Mouse (Mus musculus): Measurements from ENCODE around the gene Dact2. TPM values are rescaled to one million over a fixed set of nuclear protein-coding genes. Genes with fewer than 3 reads are reported as not detected.

The Dact2 gene
- polyA plus RNA-seq, 1 experiment from 2014 or later: 2.4 TPM

DNA sequence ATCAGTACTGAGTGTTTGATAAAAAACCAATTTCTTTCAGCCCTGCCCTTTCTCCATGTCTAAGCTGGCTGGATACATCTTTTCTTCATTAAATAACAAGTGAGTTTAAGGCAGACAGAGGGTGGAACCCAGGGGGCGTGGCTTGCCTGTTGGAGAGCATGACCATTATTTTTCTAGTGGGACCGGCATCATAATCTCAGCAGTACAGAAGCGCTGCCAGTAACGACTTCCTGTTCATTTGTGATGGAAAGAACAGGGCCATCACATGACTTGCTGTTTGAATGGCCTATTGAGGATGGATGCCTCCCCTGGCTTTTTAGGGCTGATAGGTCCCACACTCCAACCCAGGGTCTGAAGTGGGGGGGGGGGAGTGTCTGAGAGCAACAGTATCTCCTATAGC is 4.5 kb downstream of the Dact2 start:
- H3K9me3 ChIP-seq (ENCODE audit: control insufficient read depth, low read length): no peaks in the 10 kb centered on the region
- no peak overlapping the region for H3K4me2 ChIP-seq (ENCODE audit: low read length)
- H3K27me3 ChIP-seq (ENCODE audit: control insufficient read depth, insufficient read depth, low read length): peaks cover 32% of the 10 kb centered on the region
- H3K9ac ChIP-seq (ENCODE audit: low read length): no peak overlapping the region
- no peak overlapping the region for H3K4me3 ChIP-seq (ENCODE audit: control insufficient read depth in 1 of 2, insufficient read depth in 1 of 2, low read depth in 1 of 2, low read length in 2 of 2)
- H3K27ac ChIP-seq (replicated peaks in 1 of 2; ENCODE audit: control insufficient read depth in 1 of 2, insufficient read depth in 1 of 2, low read depth in 2 of 2, low read length in 2 of 2): no peak overlapping the region
- WGBS: 45% methylated on average over 4 of the region's 4 CpGs
- ATAC-seq (ENCODE audit: insufficient number of reproducible peaks, insufficient read depth, low FRiP score, low read depth): no peak
- peaks cover 15% of the 10 kb centered on the region; the same call in 1 of the 2 replicates for H3K36me3 ChIP-seq (ENCODE audit: control insufficient read depth, insufficient read depth, low read length)
- H3K4me1 ChIP-seq (ENCODE audit: control insufficient read depth in 2 of 2, insufficient read depth in 2 of 2, low read length in 2 of 2): peaks cover 12 to 16% of the 10 kb centered on the region in 2 experiments

DNA sequence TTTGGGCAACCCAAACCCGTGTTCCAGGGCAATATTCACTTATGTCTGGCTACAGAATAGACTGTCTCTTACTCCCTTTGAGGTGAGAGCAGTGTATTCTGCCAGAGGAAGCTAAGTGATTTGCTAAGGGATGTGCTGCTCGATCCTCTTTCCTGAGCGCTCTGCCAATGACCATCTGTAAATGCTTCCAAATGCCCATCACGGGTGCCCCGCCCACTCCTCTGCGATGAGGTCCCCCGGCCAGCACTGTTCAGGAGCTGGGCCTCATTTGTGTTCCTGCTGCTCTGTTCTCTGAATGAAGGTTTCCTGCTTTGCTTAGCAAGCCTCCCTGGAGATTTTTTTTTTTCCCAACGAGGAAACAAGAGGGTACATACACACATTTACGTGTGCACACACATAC is 11.2 kb downstream of the Dact2 start:
- H3K36me3 ChIP-seq (ENCODE audit: control insufficient read depth, insufficient read depth, low read length): peaks cover 15% of the 10 kb centered on the region; the same call in 1 of the 2 replicates
- no peak overlapping the region for H3K4me2 ChIP-seq (ENCODE audit: low read length)
- H3K27ac ChIP-seq (replicated peaks in 1 of 2; ENCODE audit: control insufficient read depth in 1 of 2, insufficient read depth in 1 of 2, low read depth in 2 of 2, low read length in 2 of 2): no peak overlapping the region
- no peaks in the 10 kb centered on the region for H3K9me3 ChIP-seq (ENCODE audit: control insufficient read depth, low read length)
- no peak for ATAC-seq (ENCODE audit: insufficient number of reproducible peaks, insufficient read depth, low FRiP score, low read depth)
- no peak overlapping the region for H3K9ac ChIP-seq (ENCODE audit: low read length)
- peaks cover 7% of the 10 kb centered on the region for H3K27me3 ChIP-seq (ENCODE audit: control insufficient read depth, insufficient read depth, low read length)
- no peak overlapping the region for H3K4me3 ChIP-seq (ENCODE audit: control insufficient read depth in 1 of 2, insufficient read depth in 1 of 2, low read depth in 1 of 2, low read length in 2 of 2)
- H3K4me1 ChIP-seq (ENCODE audit: control insufficient read depth in 2 of 2, insufficient read depth in 2 of 2, low read length in 2 of 2): 0 out of 4 replicates have a peak, but pooled peaks cover 0 to 4% of the 10 kb centered on the region in 2 experiments
- 73% methylated on average over 9 of the region's 9 CpGs for WGBS

DNA sequence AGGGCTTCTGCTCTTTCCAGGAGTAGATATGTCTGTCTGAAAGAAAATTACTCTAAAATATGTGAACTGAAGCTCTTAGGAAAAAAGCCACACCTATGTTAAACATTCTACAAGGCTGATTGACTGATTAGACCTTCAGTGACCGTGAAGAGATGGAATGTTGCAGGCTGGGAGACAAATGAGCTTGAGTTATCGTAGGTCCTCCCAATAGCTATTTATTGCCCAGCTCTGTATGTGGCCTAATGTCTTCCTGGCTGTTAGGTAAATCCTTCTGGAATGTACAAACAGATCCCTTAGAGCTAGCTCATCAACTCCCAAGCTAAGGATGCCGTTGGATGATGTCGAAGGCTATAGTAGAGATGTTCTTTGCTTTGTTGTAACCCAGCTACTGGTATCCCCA is 11.7 kb downstream of the Dact2 start:
- H3K27ac ChIP-seq (replicated peaks in 1 of 2; ENCODE audit: control insufficient read depth in 1 of 2, insufficient read depth in 1 of 2, low read depth in 2 of 2, low read length in 2 of 2): no peak overlapping the region
- H3K36me3 ChIP-seq (ENCODE audit: control insufficient read depth, insufficient read depth, low read length): peaks cover 14% of the 10 kb centered on the region; the same call in 1 of the 2 replicates
- H3K4me3 ChIP-seq (ENCODE audit: control insufficient read depth in 1 of 2, insufficient read depth in 1 of 2, low read depth in 1 of 2, low read length in 2 of 2): no peak overlapping the region
- no peak overlapping the region for H3K9ac ChIP-seq (ENCODE audit: low read length)
- ATAC-seq (ENCODE audit: insufficient number of reproducible peaks, insufficient read depth, low FRiP score, low read depth): no peak
- peaks cover 12% of the 10 kb centered on the region for H3K27me3 ChIP-seq (ENCODE audit: control insufficient read depth, insufficient read depth, low read length)
- H3K9me3 ChIP-seq (ENCODE audit: control insufficient read depth, low read length): no peaks in the 10 kb centered on the region
- H3K4me1 ChIP-seq (ENCODE audit: control insufficient read depth in 2 of 2, insufficient read depth in 2 of 2, low read length in 2 of 2): 0 out of 4 replicates have a peak, but pooled peaks cover 0 to 4% of the 10 kb centered on the region in 2 experiments
- 62% methylated on average over 4 of the region's 4 CpGs for WGBS
- H3K4me2 ChIP-seq (ENCODE audit: low read length): no peak overlapping the region

DNA sequence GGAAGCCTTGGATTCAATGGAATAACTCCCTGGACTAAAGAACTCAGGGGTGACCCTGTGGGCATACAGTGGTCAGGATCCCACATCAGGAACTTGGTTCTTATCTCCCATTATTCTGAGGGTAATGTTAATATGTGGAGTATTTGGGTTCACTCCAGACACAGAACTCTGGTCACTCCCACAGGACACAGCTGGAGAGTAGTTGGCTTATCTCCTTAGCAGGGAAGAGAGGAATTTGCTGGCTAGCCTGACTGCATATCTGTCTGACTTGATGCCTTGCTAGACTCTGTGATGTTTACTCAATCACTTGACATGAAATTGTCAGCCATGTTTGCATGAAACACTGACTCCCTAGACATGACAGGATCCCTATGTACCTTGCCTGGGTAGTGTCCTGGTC is 15.6 kb downstream of the Dact2 start:
- peak; percentile 18; the same call in 1 of the 2 replicates for ATAC-seq (ENCODE audit: insufficient number of reproducible peaks, insufficient read depth, low FRiP score, low read depth)
- Histone ChIP-seq H3K9me3 (ENCODE audit: control insufficient read depth, low read length) (no peaks in the 10 kb centered on the region), H3K27me3 (ENCODE audit: control insufficient read depth, insufficient read depth, low read length) (peaks cover 12% of the 10 kb centered on the region), H3K9ac (ENCODE audit: low read length) (no peak overlapping the region), H3K4me2 (ENCODE audit: low read length) (no peak overlapping the region), H3K36me3 (ENCODE audit: control insufficient read depth, insufficient read depth, low read length) (no peaks in the 10 kb centered on the region), H3K27ac (replicated peaks in 1 of 2; ENCODE audit: control insufficient read depth in 1 of 2, insufficient read depth in 1 of 2, low read depth in 2 of 2, low read length in 2 of 2) (no peak overlapping the region), H3K4me1 (ENCODE audit: control insufficient read depth in 2 of 2, insufficient read depth in 2 of 2, low read length in 2 of 2) (peaks cover 3 to 4% of the 10 kb centered on the region in 2 experiments; a peak in 2 of 4 replicates), H3K4me3 (ENCODE audit: control insufficient read depth in 1 of 2, insufficient read depth in 1 of 2, low read depth in 1 of 2, low read length in 2 of 2) (no peak overlapping the region)

DNA sequence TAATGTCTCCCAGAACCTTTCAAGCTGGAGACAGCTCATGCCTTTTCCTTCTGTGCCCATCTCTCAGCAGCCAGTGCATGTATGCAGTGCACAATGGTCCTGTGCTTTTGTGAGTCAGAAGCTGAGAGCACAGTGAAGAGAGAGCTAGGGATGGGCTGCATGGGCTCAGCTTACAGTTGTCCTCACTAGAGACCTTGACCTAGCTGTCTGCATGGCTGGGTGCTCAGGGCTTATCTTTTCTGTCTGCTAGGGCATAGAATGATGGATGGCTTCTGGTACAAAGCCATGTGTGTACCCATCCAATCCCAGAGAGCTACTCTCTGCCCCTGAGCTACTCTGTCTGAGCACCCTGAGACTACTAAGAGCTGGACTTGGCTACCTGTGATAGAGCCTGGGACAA is 17.0 kb downstream of the Dact2 start:
- Histone ChIP-seq H3K4me2 (ENCODE audit: low read length) (no peak overlapping the region), H3K27ac (replicated peaks in 1 of 2; ENCODE audit: control insufficient read depth in 1 of 2, insufficient read depth in 1 of 2, low read depth in 2 of 2, low read length in 2 of 2) (no peak overlapping the region), H3K4me1 (ENCODE audit: control insufficient read depth in 2 of 2, insufficient read depth in 2 of 2, low read length in 2 of 2) (peaks cover 3 to 4% of the 10 kb centered on the region in 2 experiments; a peak in 2 of 4 replicates), H3K4me3 (ENCODE audit: control insufficient read depth in 1 of 2, insufficient read depth in 1 of 2, low read depth in 1 of 2, low read length in 2 of 2) (no peak overlapping the region), H3K9me3 (ENCODE audit: control insufficient read depth, low read length) (no peaks in the 10 kb centered on the region), H3K9ac (ENCODE audit: low read length) (no peak overlapping the region; the same call in 1 of the 2 replicates), H3K27me3 (ENCODE audit: control insufficient read depth, insufficient read depth, low read length) (peaks cover 12% of the 10 kb centered on the region), H3K36me3 (ENCODE audit: control insufficient read depth, insufficient read depth, low read length) (no peaks in the 10 kb centered on the region)
- ATAC-seq (ENCODE audit: insufficient number of reproducible peaks, insufficient read depth, low FRiP score, low read depth): no peak

DNA sequence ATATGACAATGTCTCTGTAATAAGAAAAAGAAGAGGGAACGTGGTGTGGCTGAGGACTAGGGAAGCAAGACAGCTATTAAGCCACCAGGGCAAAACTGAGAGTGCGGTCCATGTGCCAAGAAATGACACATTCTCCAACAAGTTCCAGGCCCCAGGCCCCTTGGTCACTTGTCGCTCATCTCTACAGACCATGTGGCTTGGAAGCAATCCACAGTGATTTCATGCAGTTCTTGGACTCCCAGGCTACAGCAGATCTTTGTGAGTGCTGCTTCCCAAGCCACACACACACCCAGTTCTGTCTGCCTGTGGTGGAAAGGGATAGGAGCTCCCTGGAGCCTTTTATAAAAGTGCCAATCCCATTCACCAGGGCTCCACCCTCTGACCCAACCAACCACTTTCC is 17.9 kb downstream of the Dact2 start:
- Histone ChIP-seq H3K4me1 (ENCODE audit: control insufficient read depth in 2 of 2, insufficient read depth in 2 of 2, low read length in 2 of 2) (peaks cover 3 to 4% of the 10 kb centered on the region in 2 experiments; a peak in 2 of 4 replicates), H3K4me2 (ENCODE audit: low read length) (no peak overlapping the region), H3K36me3 (ENCODE audit: control insufficient read depth, insufficient read depth, low read length) (no peaks in the 10 kb centered on the region), H3K9ac (ENCODE audit: low read length) (no peak overlapping the region), H3K9me3 (ENCODE audit: control insufficient read depth, low read length) (no peaks in the 10 kb centered on the region), H3K4me3 (ENCODE audit: control insufficient read depth in 1 of 2, insufficient read depth in 1 of 2, low read depth in 1 of 2, low read length in 2 of 2) (no peak overlapping the region), H3K27ac (replicated peaks in 1 of 2; ENCODE audit: control insufficient read depth in 1 of 2, insufficient read depth in 1 of 2, low read depth in 2 of 2, low read length in 2 of 2) (no peak overlapping the region), H3K27me3 (ENCODE audit: control insufficient read depth, insufficient read depth, low read length) (peaks cover 9% of the 10 kb centered on the region)
- ATAC-seq (ENCODE audit: insufficient number of reproducible peaks, insufficient read depth, low FRiP score, low read depth): no peak
- WGBS: 65% methylated on average over 3 of the region's 3 CpGs

DNA sequence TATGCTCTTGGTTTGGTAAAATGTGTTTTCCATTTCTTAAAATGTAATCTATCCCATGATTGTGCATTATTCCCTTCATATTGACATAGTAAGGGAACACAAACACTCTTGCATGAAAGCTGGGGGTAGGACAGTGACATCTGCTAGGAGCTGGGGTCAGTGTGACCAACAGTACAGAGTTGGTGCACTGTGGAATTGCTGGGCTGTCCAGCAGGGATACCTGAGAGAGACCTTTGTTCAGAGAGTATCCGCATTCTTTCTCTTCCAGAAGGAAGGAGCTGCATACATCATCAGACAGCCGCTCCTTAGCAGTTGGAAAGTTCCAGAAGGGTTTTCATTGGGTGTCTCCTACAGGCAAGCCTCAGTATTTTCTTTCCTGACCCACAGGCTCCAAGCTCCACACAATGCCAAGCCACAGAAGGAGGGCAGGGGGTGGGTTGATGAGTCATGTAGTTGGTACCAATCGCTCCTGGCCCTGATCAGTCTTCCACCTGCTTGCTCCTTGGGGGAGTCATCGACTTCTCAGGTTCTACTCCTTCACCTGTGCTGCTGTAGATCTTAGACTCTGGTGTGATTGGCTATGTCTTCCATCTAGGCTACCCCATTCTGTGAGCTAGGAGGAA is 19.8 kb downstream of the Dact2 start:
- H3K9me3 ChIP-seq (ENCODE audit: control insufficient read depth, low read length): no peaks in the 10 kb centered on the region
- WGBS: 94% methylated on average over 4 of the region's 4 CpGs
- ATAC-seq (ENCODE audit: insufficient number of reproducible peaks, insufficient read depth, low FRiP score, low read depth): no peak
- peaks cover 3 to 4% of the 10 kb centered on the region in 2 experiments; a peak in 2 of 4 replicates for H3K4me1 ChIP-seq (ENCODE audit: control insufficient read depth in 2 of 2, insufficient read depth in 2 of 2, low read length in 2 of 2)
- H3K4me2 ChIP-seq (ENCODE audit: low read length): no peak overlapping the region
- H3K9ac ChIP-seq (ENCODE audit: low read length): no peak overlapping the region
- H3K36me3 ChIP-seq (ENCODE audit: control insufficient read depth, insufficient read depth, low read length): no peaks in the 10 kb centered on the region
- H3K27me3 ChIP-seq (ENCODE audit: control insufficient read depth, insufficient read depth, low read length): peaks cover 11% of the 10 kb centered on the region
- H3K4me3 ChIP-seq (ENCODE audit: control insufficient read depth in 1 of 2, insufficient read depth in 1 of 2, low read depth in 1 of 2, low read length in 2 of 2): no peak overlapping the region
- H3K27ac ChIP-seq (replicated peaks in 1 of 2; ENCODE audit: control insufficient read depth in 1 of 2, insufficient read depth in 1 of 2, low read depth in 2 of 2, low read length in 2 of 2): no peak overlapping the region

DNA sequence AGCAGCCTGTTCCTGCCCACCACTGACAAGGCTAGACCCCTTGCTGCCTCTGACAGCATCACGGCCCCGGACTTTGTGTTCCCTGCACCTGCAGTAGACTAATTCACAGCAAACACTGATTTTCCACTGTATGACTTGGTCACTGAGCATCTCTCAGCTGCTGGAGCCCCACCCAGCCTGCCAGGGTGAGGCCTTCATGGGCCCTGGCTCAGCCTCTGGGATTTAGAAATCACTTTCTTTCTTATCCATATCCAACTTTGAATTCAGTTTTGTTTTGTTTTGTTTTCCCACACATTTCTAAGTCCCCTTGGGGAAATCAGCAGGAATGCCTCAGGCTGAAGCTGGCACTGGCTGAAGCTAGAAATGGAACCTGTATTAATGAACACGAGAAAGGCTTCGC is 20.4 kb downstream of the Dact2 start:
- Histone ChIP-seq H3K4me2 (ENCODE audit: low read length) (no peak overlapping the region), H3K9ac (ENCODE audit: low read length) (no peak overlapping the region), H3K36me3 (ENCODE audit: control insufficient read depth, insufficient read depth, low read length) (no peaks in the 10 kb centered on the region), H3K4me1 (ENCODE audit: control insufficient read depth in 2 of 2, insufficient read depth in 2 of 2, low read length in 2 of 2) (peaks cover 5 to 6% of the 10 kb centered on the region in 2 experiments; a peak in 3 of 4 replicates), H3K27me3 (ENCODE audit: control insufficient read depth, insufficient read depth, low read length) (peaks cover 13% of the 10 kb centered on the region), H3K4me3 (ENCODE audit: control insufficient read depth in 1 of 2, insufficient read depth in 1 of 2, low read depth in 1 of 2, low read length in 2 of 2) (no peak overlapping the region), H3K27ac (replicated peaks in 1 of 2; ENCODE audit: control insufficient read depth in 1 of 2, insufficient read depth in 1 of 2, low read depth in 2 of 2, low read length in 2 of 2) (no peak overlapping the region), H3K9me3 (ENCODE audit: control insufficient read depth, low read length) (no peaks in the 10 kb centered on the region)
- ATAC-seq (ENCODE audit: insufficient number of reproducible peaks, insufficient read depth, low FRiP score, low read depth): no peak; the same call in 1 of the 2 replicates
- 83% methylated on average over 4 of the region's 4 CpGs for WGBS
